Comparison of ENCODE assay signal across 9 mouse cellular contexts in the genomic region with DNA sequence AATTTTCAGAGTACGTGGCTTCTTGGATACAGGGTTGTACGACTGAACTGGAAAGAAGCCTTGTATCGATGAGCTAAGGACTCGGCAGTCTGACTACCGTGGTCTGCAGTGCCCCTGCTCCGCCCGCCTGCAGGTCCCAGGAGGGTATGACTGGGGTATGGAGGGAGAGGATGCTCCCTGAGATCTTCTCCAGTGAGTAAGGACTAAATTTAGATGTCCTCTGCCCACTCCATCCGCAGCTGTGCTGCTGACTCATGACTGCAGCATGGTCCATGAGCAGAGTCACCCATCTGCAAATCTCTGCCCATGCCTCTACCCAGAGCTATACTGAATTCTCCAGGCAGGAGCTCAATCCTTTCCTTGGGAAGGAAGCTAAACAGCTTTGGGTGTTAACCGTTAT. TPM values are rescaled to one million over a fixed set of nuclear protein-coding genes. Genes with fewer than 3 reads are reported as not detected.
DNase-seq lines count a peak whose midpoint lies in the region; TF ChIP-seq lines count a peak whose summit lies in the region.
"Had no signal": no experiment of that assay in that cellular context is flagged by ENCODE, and none has a peak within 500 bp of the region (broad histone marks: within the 10 kb centered on the region; RNA-seq: fewer than 3 reads in every experiment).

No protein-coding gene starts in this region.

- intact Hi-C loops in gastrocnemius, adult 2 months (cut with DNase I), result loop anchor here (2.0 kb wide), 1 partner anchor 15 kb away; no protein-coding TSS in a partner anchor

- DNase-seq in adrenal gland, adult 2 months, result peak; percentile 19
- DNase-seq in adrenal gland, postnatal 4 days (ENCODE audit: low spot score in 2 of 2), result no peak
- DNase-seq in 3134 (ENCODE audit: extremely low read depth, insufficient read length, low spot score), result peak; percentile 78
- DNase-seq in gastrocnemius, adult 2 months, result peak; percentile 79
- peak; percentile 85 for DNase-seq in layer of hippocampus, adult 9-11 months
- DNase-seq in thymus, postnatal 0 days (ENCODE audit: low spot score), result no peak
- DNase-seq in spleen, adult 18-20 months, result no peak
- DNase-seq in T-cell, adult 2 months (ENCODE audit: low spot score), result no peak
- DNase-seq: lung, adult 18-20 months had no signal

- peak overlapping the region; percentile 45 for H3K4me3 ChIP-seq in gastrocnemius, adult 2 months

- peak overlapping the region; percentile 91 for H3K27ac ChIP-seq in gastrocnemius, adult 2 months

- peak; percentile 47 for TF ChIP-seq CTCF in gastrocnemius, adult 2 months (IDR thresholded peaks at IDR 0.05)

RNA-seq across cellular contexts. Expression of a gene that starts 46.3 kb away (rescaled TPM):
- total RNA-seq in adrenal gland, adult 2 months (2021), result 10 to 100 TPM; 12.3 to 13.8 TPM
- polyA plus RNA-seq in adrenal gland, adult 2 months (2012; rRNA removed), result 3.3 and 4.3 TPM in 2 replicates
- 10 to 100 TPM; 19.7 to 22.1 TPM for total RNA-seq in adrenal gland, postnatal 4 days (2021)
- total RNA-seq in gastrocnemius, adult 2 months (2021), result 100 to 1,000 TPM; 172 to 212 TPM
- 4.5 and 7.0 TPM in 2 replicates for polyA plus RNA-seq in thymus, postnatal 0 days (2015; fragmentation: Nextera tagmentation; extraction: Ambion mirVana)

RNA-seq across cellular contexts. Expression of a gene that starts 52.9 kb away (rescaled TPM):
- total RNA-seq in adrenal gland, adult 2 months (2021), result 1 to 10 TPM in 1 of 2 experiments, under 1 TPM in 1; 0.98 to 1.0 TPM
- polyA plus RNA-seq in adrenal gland, adult 2 months (2012; rRNA removed), result 1.3 and 2.3 TPM in 2 replicates
- total RNA-seq in adrenal gland, postnatal 4 days (2021), result 10 to 100 TPM; 11.1 to 12.1 TPM
- total RNA-seq in gastrocnemius, adult 2 months (2021), result 10 to 100 TPM in 1 of 2 experiments, 1 to 10 TPM in 1; 4.3 to 11.4 TPM
- 51.6 and 57.5 TPM in 2 replicates for polyA plus RNA-seq in thymus, postnatal 0 days (2015; fragmentation: Nextera tagmentation; extraction: Ambion mirVana)

Comparison
In these comparisons a context has a peak if more than half of its experiments do, and no peak if none do; other contexts are left out.
1. DNase-seq: peak in adrenal gland, adult 2 months (single experiment), 3134 (single experiment), gastrocnemius, adult 2 months (single experiment) and layer of hippocampus, adult 9-11 months (single experiment); none in adrenal gland, postnatal 4 days (0 of 2), thymus, postnatal 0 days (single experiment), spleen, adult 18-20 months (0 of 2) and T-cell, adult 2 months (single experiment).
2. RNA of a gene that starts 46.3 kb away (total RNA-seq): 172 to 212 TPM in gastrocnemius, adult 2 months; 19.7 to 22.1 TPM in adrenal gland, postnatal 4 days and 12.3 to 13.8 TPM in adrenal gland, adult 2 months; every median in the first group is over 4 times any median in the second.